Mouse (Mus musculus): ENCODE data around the gene Bicdl1. TPM values are rescaled to one million over a fixed set of nuclear protein-coding genes. Genes with fewer than 3 reads are reported as not detected.

Gene Bicdl1
- polyA plus RNA-seq, 2 experiments, result 0.98 to 2.1 TPM

DNA sequence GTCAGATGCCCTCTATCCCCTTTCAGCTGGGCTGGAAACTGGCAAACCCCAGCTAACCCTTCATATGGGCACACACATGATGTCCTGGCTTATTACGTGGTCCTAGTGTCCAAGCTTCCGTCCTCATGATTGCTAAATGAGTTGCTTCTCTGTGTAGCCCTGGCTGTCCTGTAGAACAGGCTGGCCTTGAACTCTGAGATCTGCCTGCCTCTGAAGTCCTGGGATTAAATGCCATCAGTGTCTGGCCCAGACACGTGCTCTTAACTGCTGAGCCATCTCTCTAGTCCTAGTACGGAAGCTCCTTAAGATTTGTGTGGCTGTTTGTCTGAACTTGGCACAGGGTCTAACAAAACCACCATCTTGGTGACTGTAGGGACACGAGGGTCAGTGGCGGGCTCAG, 127.9 kb downstream of the Bicdl1 start:
- Histone ChIP-seq H3K9me3 (ENCODE audit: control insufficient read depth, low read length) (no peaks in the 10 kb centered on the region), H3K9ac (replicated peaks) (no peak overlapping the region), H3K4me1 (replicated peaks; ENCODE audit: control insufficient read depth in 2 of 2, insufficient read depth in 2 of 2, low read length in 1 of 2) (no peaks in the 10 kb centered on the region), H3K4me2 (ENCODE audit: low read depth) (no peak overlapping the region), H3K27ac (no peak overlapping the region), H3K4me3 (ENCODE audit: insufficient read depth in 1 of 2, low read depth in 2 of 2, low read length in 2 of 2) (no peak overlapping the region), H3K27me3 (ENCODE audit: control insufficient read depth, insufficient read depth, low read length) (no peaks in the 10 kb centered on the region), H3K36me3 (replicated peaks; ENCODE audit: control insufficient read depth, insufficient read depth, low read depth) (peaks cover 55% of the 10 kb centered on the region)
- WGBS (ENCODE audit: insufficient replicate concordance), result 77% methylated on average over 6 of the region's 6 CpGs
- DNase-seq (ENCODE audit: low read depth in 3 of 3, low spot score in 3 of 3), result no peak
- TF ChIP-seq CTCF (IDR thresholded peaks at IDR 0.05; ENCODE audit: low read depth), result no peak
- TF ChIP-seq EP300 (IDR thresholded peaks at IDR 0.05; ENCODE audit: low read depth), result no peak
- no peak for ATAC-seq (ENCODE audit: insufficient read depth)

Small RNA genes lying within 50 kb of the gene (microRNA-seq; reads per million reads assigned to microRNA genes)
- not detected for gene Mir7030

Other genes with a start within 250 kb of the Bicdl1 start
- gene Sirt4, start 246.9 kb downstream of the Bicdl1 start, polyA plus RNA-seq (2012; rRNA removed), result 8.4 and 9.4 TPM in 2 replicates
- gene Sirt4, start 246.9 kb downstream of the Bicdl1 start, polyA plus RNA-seq (2014; fragmentation: Nextera tagmentation; extraction: Ambion mirVana), result 2.8 and 3.9 TPM in 2 replicates
- gene Pxn, start 224.9 kb downstream of the Bicdl1 start, polyA plus RNA-seq (2012; rRNA removed), result 12.9 and 13.7 TPM in 2 replicates
- gene Pxn, start 224.9 kb downstream of the Bicdl1 start, polyA plus RNA-seq (2014; fragmentation: Nextera tagmentation; extraction: Ambion mirVana), result 4.8 and 5.6 TPM in 2 replicates
- gene Rplp0, start 172.2 kb downstream of the Bicdl1 start, polyA plus RNA-seq (2012; rRNA removed), result 1,933 and 2,132 TPM in 2 replicates
- 1,503 and 1,567 TPM in 2 replicates for gene Rplp0, start 172.2 kb downstream of the Bicdl1 start, polyA plus RNA-seq (2014; fragmentation: Nextera tagmentation; extraction: Ambion mirVana)
- 11.4 and 11.8 TPM in 2 replicates for gene Gcn1l1, start 166.4 kb downstream of the Bicdl1 start, polyA plus RNA-seq (2012; rRNA removed)
- 14.4 and 14.8 TPM in 2 replicates for gene Gcn1l1, start 166.4 kb downstream of the Bicdl1 start, polyA plus RNA-seq (2014; fragmentation: Nextera tagmentation; extraction: Ambion mirVana)
- 24.5 and 28.2 TPM in 2 replicates for gene Rab35, start 99.7 kb downstream of the Bicdl1 start, polyA plus RNA-seq (2012; rRNA removed)
- 14.8 and 14.9 TPM in 2 replicates for gene Rab35, start 99.7 kb downstream of the Bicdl1 start, polyA plus RNA-seq (2014; fragmentation: Nextera tagmentation; extraction: Ambion mirVana)
- gene Cit, start 113.7 kb upstream of the Bicdl1 start, polyA plus RNA-seq (2012; rRNA removed), result 16.2 and 21.1 TPM in 2 replicates
- gene Cit, start 113.7 kb upstream of the Bicdl1 start, polyA plus RNA-seq (2014; fragmentation: Nextera tagmentation; extraction: Ambion mirVana), result 24.5 and 27.9 TPM in 2 replicates

All from liver, embryonic 14.5 days (tissue).